Mouse (Mus musculus): ENCODE results near the gene H2-Eb1. TPM values are rescaled to one million over a fixed set of nuclear protein-coding genes. Genes with fewer than 3 reads are reported as not detected.

Gene H2-Eb1
- total and polyA plus RNA-seq, 3 experiments = 28.9 to 74.4 (median 36.5) TPM

GRCm38 (mm10) chr17:34285848-34286247 is 19.8 kb upstream of the H2-Eb1 start:
- intact Hi-C loops (cut with DNase I) = no loop called here
- Histone ChIP-seq H3K79me2 (replicated peaks; ENCODE audit: control insufficient read depth, insufficient read depth, low read length) (no peaks in the 10 kb centered on the region), H3K4me1 (ENCODE audit: control insufficient read depth, insufficient read depth, low read length) (no peaks in the 10 kb centered on the region), H3K4me3 (no peak overlapping the region), H3K36me3 (ENCODE audit: control insufficient read depth, insufficient read depth, low read length) (no peaks in the 10 kb centered on the region), H3K27ac (no peak overlapping the region), H3K27me3 (ENCODE audit: control insufficient read depth, insufficient read depth, low read length) (no peaks in the 10 kb centered on the region), H3K9ac (ENCODE audit: low read depth, low read length) (no peak overlapping the region)
- 42% methylated on average over 4 of the region's 4 CpGs for WGBS
- peak in 1 of 2 experiments; percentile 39 for DNase-seq
- peak; percentile 59 for TF ChIP-seq CTCF (IDR thresholded peaks at IDR 0.05)
- no peak for TF ChIP-seq POLR2A (IDR thresholded peaks at IDR 0.05; ENCODE audit: insufficient read depth, low read depth, low read length)
- TF ChIP-seq EP300 (IDR thresholded peaks at IDR 0.05; ENCODE audit: insufficient read depth, low read depth, low read length) = no peak

GRCm38 (mm10) chr17:34286501-34286900 is 19.2 kb upstream of the H2-Eb1 start:
- Histone ChIP-seq H3K27ac (no peak overlapping the region), H3K9ac (ENCODE audit: low read depth, low read length) (no peak overlapping the region), H3K36me3 (ENCODE audit: control insufficient read depth, insufficient read depth, low read length) (no peaks in the 10 kb centered on the region), H3K79me2 (replicated peaks; ENCODE audit: control insufficient read depth, insufficient read depth, low read length) (no peaks in the 10 kb centered on the region), H3K4me1 (ENCODE audit: control insufficient read depth, insufficient read depth, low read length) (no peaks in the 10 kb centered on the region), H3K27me3 (ENCODE audit: control insufficient read depth, insufficient read depth, low read length) (no peaks in the 10 kb centered on the region), H3K4me3 (no peak overlapping the region)
- WGBS = 51% methylated on average over 5 of the region's 5 CpGs
- DNase-seq = no peak
- intact Hi-C loops (cut with DNase I) = no loop called here
- TF ChIP-seq POLR2A (IDR thresholded peaks at IDR 0.05; ENCODE audit: insufficient read depth, low read depth, low read length) (no peak), EP300 (IDR thresholded peaks at IDR 0.05; ENCODE audit: insufficient read depth, low read depth, low read length) (no peak), CTCF (IDR thresholded peaks at IDR 0.05) (no peak)

DNA sequence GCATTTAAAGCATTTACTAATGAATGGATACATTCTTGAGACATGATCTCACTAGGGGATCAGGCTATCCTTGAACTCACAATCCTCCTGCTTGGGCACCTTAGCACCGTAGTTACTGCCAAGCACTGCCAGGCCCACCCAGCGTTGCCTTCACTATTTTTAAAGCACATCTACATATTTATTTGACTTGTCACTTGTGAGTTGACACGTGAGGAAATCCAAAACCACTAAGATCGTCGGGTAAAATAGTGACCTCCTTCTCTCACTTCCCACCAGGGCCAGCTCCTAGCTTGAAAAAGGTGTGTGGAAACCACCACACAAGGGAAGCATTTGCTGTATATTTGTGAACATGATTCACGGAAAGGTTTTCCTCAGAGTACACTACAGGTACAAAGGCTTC is 18.7 kb upstream of the H2-Eb1 start:
- intact Hi-C loops (cut with DNase I) = no loop called here
- no peaks in the 10 kb centered on the region for H3K36me3 ChIP-seq (ENCODE audit: control insufficient read depth, insufficient read depth, low read length)
- H3K79me2 ChIP-seq (replicated peaks; ENCODE audit: control insufficient read depth, insufficient read depth, low read length) = no peaks in the 10 kb centered on the region
- 67% methylated on average over 6 of the region's 6 CpGs for WGBS
- H3K4me3 ChIP-seq = no peak overlapping the region
- no peak for TF ChIP-seq CTCF (IDR thresholded peaks at IDR 0.05)
- TF ChIP-seq EP300 (IDR thresholded peaks at IDR 0.05; ENCODE audit: insufficient read depth, low read depth, low read length) = no peak
- TF ChIP-seq POLR2A (IDR thresholded peaks at IDR 0.05; ENCODE audit: insufficient read depth, low read depth, low read length) = no peak
- no peak overlapping the region for H3K27ac ChIP-seq
- no peaks in the 10 kb centered on the region for H3K27me3 ChIP-seq (ENCODE audit: control insufficient read depth, insufficient read depth, low read length)
- no peak overlapping the region for H3K9ac ChIP-seq (ENCODE audit: low read depth, low read length)
- peaks cover 1% of the 10 kb centered on the region; the same call in 1 of the 2 replicates for H3K4me1 ChIP-seq (ENCODE audit: control insufficient read depth, insufficient read depth, low read length)
- no peak for DNase-seq

- peaks cover 1% of the 10 kb centered on the region; the same call in 1 of the 2 replicates for H3K4me1 ChIP-seq (ENCODE audit: control insufficient read depth, insufficient read depth, low read length)
- no peak for TF ChIP-seq POLR2A (IDR thresholded peaks at IDR 0.05; ENCODE audit: insufficient read depth, low read depth, low read length)
- TF ChIP-seq CTCF (IDR thresholded peaks at IDR 0.05) = no peak
- TF ChIP-seq EP300 (IDR thresholded peaks at IDR 0.05; ENCODE audit: insufficient read depth, low read depth, low read length) = no peak
- 21% methylated on average over 8 of the region's 8 CpGs for WGBS
- peak; percentile 70 to 85 for DNase-seq
- H3K9ac ChIP-seq (ENCODE audit: low read depth, low read length) = no peak within 1 kb of the TSS
- H3K36me3 ChIP-seq (ENCODE audit: control insufficient read depth, insufficient read depth, low read length) = no peaks in the 10 kb centered on the region
- no peaks in the 10 kb centered on the region for H3K79me2 ChIP-seq (replicated peaks; ENCODE audit: control insufficient read depth, insufficient read depth, low read length)
- H3K27ac ChIP-seq = no peak within 1 kb of the TSS
- intact Hi-C loops (cut with DNase I) = no loop called here
- no peaks in the 10 kb centered on the region for H3K27me3 ChIP-seq (ENCODE audit: control insufficient read depth, insufficient read depth, low read length)
- no peak within 1 kb of the TSS for H3K4me3 ChIP-seq
Measured at GRCm38 (mm10) chr17:34287648-34288047, 18.0 kb upstream of the H2-Eb1 start, which contains the start of gene H2-Aa. H2-Aa (minus strand) TSS chr17:34287823.

- WGBS = 60% methylated on average over 3 of the region's 3 CpGs
Measured at GRCm38 (mm10) chr17:34288131-34288530, 17.5 kb upstream of the H2-Eb1 start.

GRCm38 (mm10) chr17:34291609-34292008 is 14.1 kb upstream of the H2-Eb1 start:
- H3K27ac ChIP-seq = no peak overlapping the region
- H3K27me3 ChIP-seq (ENCODE audit: control insufficient read depth, insufficient read depth, low read length) = no peaks in the 10 kb centered on the region
- WGBS = 14% methylated on average over 8 of the region's 8 CpGs
- DNase-seq = peak; percentile 77 to 80
- no peak overlapping the region for H3K9ac ChIP-seq (ENCODE audit: low read depth, low read length)
- no peak overlapping the region for H3K4me3 ChIP-seq
- TF ChIP-seq EP300 (IDR thresholded peaks at IDR 0.05; ENCODE audit: insufficient read depth, low read depth, low read length) = no peak
- TF ChIP-seq POLR2A (IDR thresholded peaks at IDR 0.05; ENCODE audit: insufficient read depth, low read depth, low read length) = no peak
- no peak for TF ChIP-seq CTCF (IDR thresholded peaks at IDR 0.05)
- peaks cover 2% of the 10 kb centered on the region; the same call in 1 of the 2 replicates for H3K4me1 ChIP-seq (ENCODE audit: control insufficient read depth, insufficient read depth, low read length)
- no peaks in the 10 kb centered on the region for H3K36me3 ChIP-seq (ENCODE audit: control insufficient read depth, insufficient read depth, low read length)
- H3K79me2 ChIP-seq (replicated peaks; ENCODE audit: control insufficient read depth, insufficient read depth, low read length) = no peaks in the 10 kb centered on the region
- intact Hi-C loops (cut with DNase I) = no loop called here

More at GRCm38 (mm10) chr17:34288131-34288530, 17.5 kb upstream of the H2-Eb1 start:
- H3K4me3 ChIP-seq = no peak overlapping the region
- intact Hi-C loops (cut with DNase I) = no loop called here
- H3K4me1 ChIP-seq (ENCODE audit: control insufficient read depth, insufficient read depth, low read length) = peaks cover 1% of the 10 kb centered on the region; the same call in 1 of the 2 replicates
- H3K9ac ChIP-seq (ENCODE audit: low read depth, low read length) = no peak overlapping the region
- DNase-seq = no peak
- H3K27me3 ChIP-seq (ENCODE audit: control insufficient read depth, insufficient read depth, low read length) = no peaks in the 10 kb centered on the region
- no peak overlapping the region for H3K27ac ChIP-seq
- H3K36me3 ChIP-seq (ENCODE audit: control insufficient read depth, insufficient read depth, low read length) = no peaks in the 10 kb centered on the region
- no peak for TF ChIP-seq EP300 (IDR thresholded peaks at IDR 0.05; ENCODE audit: insufficient read depth, low read depth, low read length)
- no peak for TF ChIP-seq POLR2A (IDR thresholded peaks at IDR 0.05; ENCODE audit: insufficient read depth, low read depth, low read length)
- TF ChIP-seq CTCF (IDR thresholded peaks at IDR 0.05) = no peak
- H3K79me2 ChIP-seq (replicated peaks; ENCODE audit: control insufficient read depth, insufficient read depth, low read length) = no peaks in the 10 kb centered on the region

Measured in heart, adult 2 months (tissue).